Mouse (Mus musculus): ENCODE data around the gene Gnb5.

- TF ChIP-seq CTCF (IDR thresholded peaks at IDR 0.05; ENCODE audit: low read depth): no peak
- no peak for TF ChIP-seq EP300 (IDR thresholded peaks at IDR 0.05; ENCODE audit: low read depth)
These were observed 47.0 kb downstream of the Gnb5 start for GRCm38 (mm10) chr9:75353094-75353493.

Data from heart, postnatal 0 days (tissue).